In the genomic region with DNA sequence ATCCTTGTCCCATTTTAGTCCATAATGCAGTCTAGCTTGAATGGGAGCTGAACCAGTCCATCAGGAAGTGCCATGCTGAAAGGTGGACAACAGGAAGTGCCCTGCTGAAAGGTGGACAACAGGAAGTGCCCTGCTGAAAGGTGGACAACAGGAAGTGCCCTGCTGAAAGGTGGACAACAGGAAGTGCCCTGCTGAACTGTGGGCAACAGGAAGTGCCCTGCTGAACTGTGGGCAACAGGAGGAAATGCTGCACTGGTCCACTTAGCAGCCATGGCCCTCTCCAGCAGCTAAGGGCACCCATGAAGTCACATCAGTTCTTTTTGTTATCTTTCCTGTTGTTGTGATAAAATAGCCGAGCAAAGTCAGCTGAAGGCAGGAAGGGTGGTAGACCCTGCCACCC, we compare ENCODE assay signal across 8 mouse cellular contexts.
DNase-seq lines count a peak whose midpoint lies in the region; ATAC-seq and TF ChIP-seq lines count a peak whose summit lies in the region.
"Not testable (repeated sequence)": the region's sequence is repeated elsewhere in the genome, so short reads cannot be mapped to it uniquely, and the experiment has no call there.

No protein-coding gene starts in this region.

- not testable (repeated sequence) for H3K9ac ChIP-seq in liver, postnatal 0 days (replicated peaks)

- 0 out of 2 replicates have a peak, but pooled peaks have one; percentile 23 for ATAC-seq in common myeloid progenitor, adult 5-6 weeks (replicated peaks; ENCODE audit: low read depth, poor library complexity, severe bottlenecking)
- peak; percentile 41; the same call in 1 of the 2 replicates for ATAC-seq in granulocyte monocyte progenitor cell, adult 5-6 weeks (replicated peaks; ENCODE audit: poor library complexity, severe bottlenecking)
- ATAC-seq in liver, postnatal 0 days: peak; percentile 59
- ATAC-seq in megakaryocyte, adult 5-6 weeks (ENCODE audit: poor library complexity, severe bottlenecking): peak; percentile 85
- 0 out of 2 replicates have a peak, but pooled peaks have one; percentile 6 for ATAC-seq in megakaryocyte progenitor cell, adult 5-6 weeks (replicated peaks; ENCODE audit: poor library complexity)
- peak; percentile 57 for ATAC-seq in neutrophil, adult 5-6 weeks (ENCODE audit: extremely low read depth, insufficient number of reproducible peaks, low FRiP score, poor library complexity, severe bottlenecking)

- not testable (repeated sequence) for H3K36me3 ChIP-seq in limb, embryonic 10.5 days; liver, postnatal 0 days (replicated peaks; ENCODE audit: insufficient read depth, low read length)

- H3K27ac ChIP-seq in bone marrow, adult 2 months (ENCODE audit: control insufficient read depth, insufficient read depth, low read depth, low read length, poor library complexity): peak overlapping the region; percentile 16; the same call in 1 of the 2 replicates
- H3K27ac ChIP-seq in limb, embryonic 10.5 days: 0 out of 2 replicates have a peak overlapping the region, but pooled peaks have one; percentile 10
- not testable (repeated sequence) for H3K27ac ChIP-seq in liver, postnatal 0 days (ENCODE audit: low read depth)

- H3K4me1 ChIP-seq in bone marrow, adult 2 months (ENCODE audit: control insufficient read depth, insufficient read depth, low read length); liver, postnatal 0 days (ENCODE audit: insufficient read depth): not testable (repeated sequence)
- H3K4me1 ChIP-seq in limb, embryonic 10.5 days: peaks cover 47% of the 10 kb centered on the region

- WGBS in bone marrow, adult 2 months: 38% methylated on average over 1 of the region's 1 CpGs
- WGBS in limb, embryonic 10.5 days: 94% methylated on average over 1 of the region's 1 CpGs
- 33% methylated on average over 1 of the region's 1 CpGs for WGBS in liver, postnatal 0 days (ENCODE audit: insufficient replicate concordance)

- DNase-seq in limb, embryonic 10.5 days (ENCODE audit: low spot score); liver, postnatal 0 days: not testable (repeated sequence)

- not testable (repeated sequence) for TF ChIP-seq POLR2A in bone marrow, adult 2 months (IDR thresholded peaks at IDR 0.05; ENCODE audit: borderline replicate concordance, control insufficient read depth, low read depth, low read length)

- H3K4me2 ChIP-seq in liver, postnatal 0 days (ENCODE audit: low read depth, low read length): not testable (repeated sequence)

- TF ChIP-seq EP300 in liver, postnatal 0 days (IDR thresholded peaks at IDR 0.05; ENCODE audit: low read depth): not testable (repeated sequence)

- H3K9me3 ChIP-seq in limb, embryonic 10.5 days (replicated peaks); liver, postnatal 0 days (ENCODE audit: low read length): not testable (repeated sequence)

- not testable (repeated sequence) for H3K4me3 ChIP-seq in bone marrow, adult 2 months (replicated peaks; ENCODE audit: control insufficient read depth, low read depth, low read length); limb, embryonic 10.5 days; liver, postnatal 0 days (ENCODE audit: low read depth, low read length)

- H3K27me3 ChIP-seq in limb, embryonic 10.5 days (ENCODE audit: low read depth, poor library complexity, severe bottlenecking); liver, postnatal 0 days (ENCODE audit: insufficient read depth, low read length): not testable (repeated sequence)

- TF ChIP-seq CTCF in bone marrow, adult 2 months (IDR thresholded peaks at IDR 0.05; ENCODE audit: control insufficient read depth, insufficient read depth, low read length); liver, postnatal 0 days (IDR thresholded peaks at IDR 0.05; ENCODE audit: low read depth): not testable (repeated sequence)

Comparison
In these comparisons a context has a peak if more than half of its experiments do, and no peak if none do; other contexts are left out.
1. ATAC-seq: peak in every context shown above with its lines; median percentile 85 in megakaryocyte, adult 5-6 weeks; 59 in liver, postnatal 0 days; 57 in neutrophil, adult 5-6 weeks; 41 in granulocyte monocyte progenitor cell, adult 5-6 weeks; 23 in common myeloid progenitor, adult 5-6 weeks; 6 in megakaryocyte progenitor cell, adult 5-6 weeks.